Mouse (Mus musculus): Measurements from ENCODE around the gene Serpina3c.
A peak's percentile ranks its signal among the peaks of the same experiment; 100 is the strongest.

Gene Serpina3c

DNA sequence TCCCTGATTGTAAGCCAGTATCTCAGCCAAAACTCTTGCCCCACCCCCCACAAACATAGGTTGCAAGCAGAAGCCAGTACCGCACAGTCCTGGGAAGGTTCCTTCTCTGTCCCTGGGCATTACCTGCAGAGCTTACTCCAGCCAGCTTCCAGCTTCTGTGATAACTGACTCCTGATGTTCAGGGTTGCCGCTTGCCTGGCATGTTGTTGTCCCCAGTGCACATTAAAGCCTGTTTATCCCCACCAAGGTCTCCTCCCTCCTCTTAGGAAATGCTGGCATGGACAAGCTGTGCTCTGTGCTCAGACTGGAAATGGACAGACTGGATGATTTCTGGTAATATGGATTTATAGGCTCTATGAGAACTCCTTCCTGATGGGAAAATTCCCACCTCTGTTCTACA, at the start of gene Serpina3c:
Gene Serpina3c, minus strand, starts transcription at position 215 of the 400 bp plus-strand sequence.
- no peak for DNase-seq (ENCODE audit: low spot score in 2 of 2)

DNA sequence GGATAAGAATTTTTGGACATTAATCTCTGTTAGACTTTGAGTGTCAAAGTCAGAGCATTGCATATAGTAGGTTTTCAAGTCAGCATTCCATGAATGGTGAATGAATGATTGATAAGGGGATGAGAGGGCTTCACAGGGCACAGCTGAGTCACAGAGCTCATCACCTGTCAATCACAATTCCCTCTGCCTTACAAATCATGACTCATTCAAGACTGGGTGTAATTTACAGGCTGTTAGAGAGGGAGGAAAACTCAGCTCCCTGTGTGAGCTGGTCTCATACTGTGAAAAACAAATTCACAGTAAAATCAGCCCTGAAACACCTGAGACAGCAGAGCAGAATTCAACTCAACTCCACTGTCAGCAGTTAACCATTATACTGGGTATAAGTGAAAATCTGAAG, 37.2 kb upstream of the Serpina3c start:
- no peak for DNase-seq (ENCODE audit: low spot score in 2 of 2)

DNA sequence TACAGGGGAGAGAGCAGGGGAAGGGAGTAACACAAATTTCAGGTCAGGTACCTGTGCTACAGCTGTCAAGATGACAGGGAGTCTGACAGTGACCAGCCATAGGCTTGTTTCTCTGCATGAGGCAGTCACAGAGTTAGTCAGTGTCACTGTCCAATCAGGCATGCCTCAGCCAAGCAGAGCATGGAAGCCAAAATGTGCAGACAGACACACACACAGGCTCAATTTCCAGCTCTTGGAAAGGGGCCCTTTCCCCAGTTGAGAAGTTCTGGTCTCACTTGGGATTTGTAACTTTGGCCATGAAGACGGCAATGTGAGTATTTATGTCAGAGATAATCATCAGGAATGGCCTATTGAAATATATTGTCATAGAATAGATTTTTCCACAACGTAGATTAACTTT, 35.6 kb upstream of the Serpina3c start:
- DNase-seq (ENCODE audit: low spot score in 2 of 2), result no peak

DNA sequence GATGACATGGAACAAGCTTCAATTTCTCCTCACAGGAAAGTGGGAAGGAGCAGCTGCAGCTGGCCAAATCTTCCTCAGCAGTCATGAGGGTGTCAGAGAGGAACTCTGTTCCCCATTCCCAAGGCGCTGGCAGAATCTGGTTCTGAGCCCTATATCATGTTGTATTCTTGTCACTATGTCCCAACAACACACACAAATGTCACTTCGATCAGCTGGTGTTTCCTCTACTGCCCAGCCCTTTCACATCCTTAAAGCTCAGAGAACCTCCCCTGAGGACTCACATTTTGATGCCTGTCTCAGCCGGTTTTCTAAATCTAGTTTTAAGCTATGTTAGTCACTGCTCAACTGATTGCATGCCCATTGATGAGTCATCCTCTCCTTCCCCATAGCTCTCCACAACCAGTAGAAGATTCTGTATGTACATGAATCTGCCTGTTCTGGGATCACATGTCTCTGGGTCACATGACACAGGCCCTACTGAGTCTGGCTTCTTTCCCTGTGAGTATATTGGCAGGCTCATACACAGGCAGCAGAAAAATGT, 32.4 kb upstream of the Serpina3c start:
- peak in 1 of 2 experiments; percentile 5 for DNase-seq (ENCODE audit: low spot score in 2 of 2)

DNA sequence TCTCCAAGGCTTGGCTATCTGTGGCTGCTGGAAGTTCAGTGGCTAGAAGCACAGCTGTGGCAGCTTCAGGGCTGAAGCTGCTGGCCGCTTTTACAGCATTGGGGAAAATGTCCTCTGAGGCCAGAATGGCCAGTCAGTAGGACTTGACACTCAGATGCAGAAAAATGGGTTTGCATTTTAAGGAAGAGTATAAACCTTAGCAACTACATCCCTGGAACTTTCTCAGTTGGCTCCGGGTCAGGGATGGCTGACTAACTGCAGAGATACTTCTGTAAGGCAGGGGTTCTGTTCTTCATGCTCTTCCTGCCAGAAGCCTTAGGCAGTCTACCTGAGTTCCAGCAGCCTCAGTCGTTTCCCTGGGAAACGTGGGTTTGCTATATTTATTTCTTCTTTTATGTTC, 31.4 kb upstream of the Serpina3c start:
- no peak for DNase-seq (ENCODE audit: low spot score in 2 of 2)

DNA sequence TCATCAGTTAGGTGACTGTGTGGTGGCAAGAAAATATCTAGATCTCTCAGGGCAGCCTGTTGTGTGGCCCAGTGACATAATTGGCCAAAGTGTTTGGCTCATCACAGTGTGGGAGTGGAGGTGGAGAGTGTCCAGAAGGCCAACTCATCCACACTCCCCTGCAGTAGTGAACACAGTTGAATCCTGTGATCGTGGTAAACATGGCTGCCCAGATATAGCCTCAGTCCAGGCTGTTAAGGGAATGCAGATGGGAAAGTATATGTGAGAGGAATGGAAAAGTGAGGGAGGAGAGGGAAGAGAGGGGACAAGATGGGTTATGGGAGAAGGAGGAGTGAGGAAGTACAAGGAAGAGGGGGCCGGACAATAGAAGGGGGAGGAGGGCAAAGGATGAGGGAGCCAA, 25.3 kb upstream of the Serpina3c start:
- DNase-seq (ENCODE audit: low spot score in 2 of 2), result no peak

DNA sequence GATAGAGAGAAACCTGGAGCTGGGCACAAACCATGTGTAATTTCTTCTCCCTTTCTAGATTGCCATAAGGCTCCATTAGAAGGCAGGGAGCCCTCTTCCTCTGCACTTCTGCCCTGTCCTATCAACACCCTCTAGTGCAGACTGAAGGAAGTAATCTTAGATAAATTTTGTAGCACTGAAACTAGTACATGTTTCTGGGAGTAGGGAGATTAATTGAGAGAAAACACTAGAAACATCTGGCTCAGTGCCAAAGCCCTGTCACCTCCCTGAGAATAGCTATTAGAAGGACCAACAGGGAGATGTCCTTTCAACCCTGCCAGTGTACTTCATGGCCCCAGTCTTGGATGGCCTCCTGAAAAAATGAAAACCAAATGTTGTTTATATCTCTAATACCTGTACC, 24.9 kb upstream of the Serpina3c start:
- no peak for DNase-seq (ENCODE audit: low spot score in 2 of 2)

DNA sequence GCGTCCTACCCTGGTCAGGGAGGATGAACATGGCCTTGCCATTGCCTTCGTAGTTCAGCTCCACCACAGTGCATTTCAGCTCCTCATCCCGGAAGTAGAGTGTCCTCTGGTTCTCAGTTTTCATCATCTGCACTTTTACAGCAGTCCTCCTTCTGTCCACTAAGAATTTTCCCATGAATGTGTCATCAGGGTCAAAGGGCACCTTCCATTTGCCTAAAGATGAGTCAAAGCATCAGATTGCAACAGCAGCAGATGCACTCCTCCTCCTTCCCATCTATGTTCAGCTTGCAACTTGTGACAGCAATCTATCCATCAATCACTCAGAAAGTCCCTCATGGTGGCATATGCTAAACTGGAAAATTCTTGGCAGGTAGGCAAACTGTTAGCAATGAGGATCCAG, 22.0 kb upstream of the Serpina3c start:
- DNase-seq (ENCODE audit: low spot score in 2 of 2), result no peak

DNA sequence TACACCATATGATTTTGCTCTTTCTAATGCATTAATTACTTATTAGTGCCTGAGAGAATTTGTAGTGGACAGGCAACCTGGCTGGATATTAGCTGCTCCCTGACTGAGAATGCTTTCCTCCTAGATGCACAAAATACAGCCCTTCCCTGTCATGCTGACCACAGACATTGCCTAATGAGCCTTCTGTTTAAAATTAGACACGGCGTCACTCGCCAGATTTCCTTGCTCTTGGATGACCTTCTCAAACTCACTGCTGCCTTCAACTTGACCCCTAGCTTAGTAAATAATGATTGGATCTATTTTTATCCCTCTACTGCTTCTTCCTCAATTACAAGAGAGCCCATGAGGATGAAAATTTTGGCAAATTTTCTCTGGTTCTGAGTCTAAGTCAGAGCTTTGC, 21.1 kb upstream of the Serpina3c start:
- no peak for DNase-seq (ENCODE audit: low spot score in 2 of 2)

DNA sequence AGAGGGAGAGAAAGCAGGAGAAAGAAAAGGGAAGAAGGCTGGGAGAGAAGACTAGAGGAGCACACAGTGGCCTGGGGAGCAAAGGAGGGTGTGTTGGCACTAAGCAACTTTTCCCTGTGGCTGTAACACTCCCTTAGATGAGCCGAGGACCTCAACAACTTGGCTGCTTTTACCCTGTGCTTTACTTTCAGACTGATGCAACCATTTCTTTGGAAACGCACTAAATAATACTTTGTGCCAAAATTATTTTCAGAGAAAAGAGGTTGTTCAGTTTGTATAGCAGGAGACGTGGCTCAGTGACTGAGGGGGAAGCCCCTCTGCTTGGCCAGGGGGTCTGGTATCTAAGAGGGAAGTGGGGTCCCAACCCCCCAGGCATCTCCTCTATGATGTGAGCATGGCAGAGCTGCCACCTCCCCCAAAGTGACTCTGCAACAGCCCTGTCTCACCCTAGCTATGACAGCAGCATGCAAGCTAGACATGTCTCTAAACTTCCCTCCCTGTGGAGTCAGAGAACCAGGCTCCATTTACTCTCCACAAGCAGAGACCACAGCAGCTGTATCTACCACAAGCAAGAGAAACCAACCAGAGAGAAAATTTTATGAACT, 527 bp downstream of the Serpina3c start:
- DNase-seq (ENCODE audit: low spot score in 2 of 2), result no peak

DNA sequence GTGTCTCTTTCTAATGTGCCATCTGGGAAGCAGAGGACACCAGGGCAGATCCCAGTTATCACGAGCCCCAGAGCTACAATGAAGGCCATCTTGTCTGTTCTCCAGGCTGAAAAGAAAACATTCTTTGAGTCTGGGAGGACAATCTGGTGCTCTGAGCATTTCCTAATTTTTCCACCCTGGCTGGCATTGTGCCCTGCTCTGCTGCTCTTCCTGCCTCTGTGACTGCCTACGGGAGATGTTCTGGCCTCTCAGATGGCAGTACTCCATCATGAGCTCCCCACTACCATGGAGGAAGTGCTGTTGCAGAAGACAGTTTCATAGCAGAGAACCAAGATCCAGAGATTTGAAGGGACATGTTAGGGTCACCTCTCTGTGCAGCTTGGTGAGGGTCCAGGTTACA, 1.7 kb downstream of the Serpina3c start:
- DNase-seq (ENCODE audit: low spot score in 2 of 2), result no peak

DNA sequence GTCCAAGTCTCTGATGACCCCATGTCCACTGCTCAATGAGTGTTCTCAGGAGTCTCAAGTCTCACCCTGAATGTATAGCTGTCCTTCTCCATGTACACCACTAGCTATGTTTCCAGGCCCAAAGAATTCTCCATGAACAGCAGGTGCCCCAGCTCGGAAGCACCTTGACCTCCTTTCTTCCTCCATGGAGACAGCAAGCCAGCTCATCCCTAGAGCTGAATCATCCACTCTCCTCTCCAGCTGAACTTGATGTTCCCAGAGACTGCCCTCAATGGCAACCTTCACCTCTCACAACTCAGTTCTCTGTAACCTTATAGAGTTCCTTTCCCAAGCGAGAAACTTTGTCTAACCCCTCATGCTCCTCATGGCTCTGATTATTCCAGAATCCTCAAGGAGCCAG, 8.1 kb downstream of the Serpina3c start:
- no peak for DNase-seq (ENCODE audit: low spot score in 2 of 2)

DNA sequence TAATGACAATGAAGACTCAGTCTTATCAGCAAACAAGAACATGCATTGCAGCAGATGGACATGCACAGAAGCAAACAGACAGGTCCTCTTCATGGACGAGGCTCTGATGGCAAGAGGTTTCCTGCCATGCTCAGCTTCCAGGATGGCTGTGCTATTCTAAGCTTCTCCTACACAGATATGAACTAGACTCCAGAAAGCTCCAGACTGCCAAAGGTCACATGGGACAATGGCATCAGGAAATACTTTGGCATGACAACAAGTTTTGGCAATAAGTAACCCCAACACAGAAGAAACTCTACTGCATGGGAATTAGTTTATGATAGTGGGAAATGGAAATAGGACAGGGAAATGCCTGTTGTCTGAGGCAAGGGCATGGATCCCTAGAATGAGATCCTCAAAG, 10.4 kb downstream of the Serpina3c start:
- DNase-seq (ENCODE audit: low spot score in 2 of 2), result no peak

DNA sequence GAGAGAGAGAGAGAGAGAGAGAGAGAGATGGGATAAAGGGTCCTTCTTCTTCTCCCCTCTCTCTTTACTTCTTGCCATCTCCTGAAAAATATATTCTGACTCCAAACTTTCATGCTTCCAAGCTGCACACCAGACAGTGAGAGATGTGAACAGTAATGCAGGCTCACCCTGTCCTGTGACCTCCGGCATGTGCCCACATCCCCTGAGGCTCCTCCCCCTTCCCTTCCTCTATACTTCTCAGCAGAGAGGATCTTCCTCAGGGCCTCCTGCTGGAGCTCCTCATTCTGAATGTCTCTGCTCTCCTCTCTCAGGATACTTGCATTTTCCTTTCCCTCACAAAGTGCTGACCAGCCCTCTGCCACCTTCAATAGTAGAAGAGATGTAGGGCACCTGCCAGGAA, 11.2 kb downstream of the Serpina3c start:
- no peak for DNase-seq (ENCODE audit: low spot score in 2 of 2)

DNA sequence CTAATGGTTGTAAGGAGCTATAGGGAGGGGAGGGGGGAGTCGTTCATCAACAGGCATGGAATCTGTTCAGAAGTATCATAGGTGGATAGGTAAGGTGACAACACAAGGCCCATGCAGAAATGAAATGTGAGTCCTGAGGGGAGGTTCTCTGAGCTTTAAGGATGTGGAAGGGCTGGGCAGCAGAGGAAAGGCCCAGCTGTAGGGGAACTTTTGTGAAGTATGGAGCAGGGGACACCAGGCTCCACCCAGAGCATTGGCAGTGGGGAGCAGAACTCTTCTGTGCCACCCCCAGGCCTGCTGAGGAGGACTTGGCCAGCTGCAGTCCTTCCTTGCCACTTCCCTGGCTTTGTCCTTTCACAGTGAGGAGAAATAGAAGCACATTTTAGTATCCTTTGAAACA, 12.2 kb downstream of the Serpina3c start:
- DNase-seq (ENCODE audit: low spot score in 2 of 2), result no peak

DNA sequence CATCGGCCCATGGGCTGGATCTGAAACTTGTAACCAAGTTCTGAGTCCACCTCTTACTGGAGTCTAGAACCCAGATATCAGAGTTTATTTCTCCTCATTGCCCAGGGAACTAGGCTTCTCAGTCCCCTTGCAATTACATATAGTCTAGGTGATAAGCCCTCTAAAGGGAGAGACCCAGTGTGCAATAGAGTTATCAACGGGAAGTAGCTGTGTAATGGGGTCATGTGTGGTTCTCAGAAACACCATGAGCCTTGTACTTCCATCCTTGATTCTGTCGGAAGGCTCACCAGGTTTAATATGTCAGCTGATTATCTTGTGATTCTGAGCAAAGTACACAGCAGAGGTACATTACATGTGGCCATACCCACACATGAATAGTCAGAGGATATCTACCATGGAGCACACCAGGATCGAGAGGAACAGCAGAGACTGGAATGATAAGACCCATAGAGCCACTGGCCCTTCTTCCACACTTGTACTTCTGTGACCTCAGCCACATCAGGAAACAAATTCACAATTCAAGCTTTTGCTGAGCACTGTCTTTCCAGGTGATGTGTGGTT, 13.0 kb downstream of the Serpina3c start:
- no peak for DNase-seq (ENCODE audit: low spot score in 2 of 2)

DNA sequence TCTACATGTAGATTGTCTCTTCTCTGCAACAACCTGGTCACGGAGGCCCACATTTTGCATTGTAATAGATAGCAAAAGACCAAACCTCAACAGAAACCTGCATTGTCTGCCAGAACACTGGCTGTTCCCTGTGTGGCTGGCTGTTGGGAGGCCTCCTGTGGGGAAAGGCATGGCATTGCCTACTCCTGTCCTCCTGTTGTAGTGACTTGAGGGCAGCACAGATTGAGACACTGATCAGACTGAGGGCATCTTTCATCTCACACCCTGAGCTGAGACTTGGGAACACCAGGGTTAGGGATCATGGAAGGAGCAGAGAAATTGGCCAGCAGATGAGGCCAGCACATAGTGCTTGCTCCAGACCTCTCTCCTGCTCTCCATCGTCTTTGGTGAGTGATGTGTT, 15.5 kb downstream of the Serpina3c start:
- DNase-seq (ENCODE audit: low spot score in 2 of 2), result no peak

DNA sequence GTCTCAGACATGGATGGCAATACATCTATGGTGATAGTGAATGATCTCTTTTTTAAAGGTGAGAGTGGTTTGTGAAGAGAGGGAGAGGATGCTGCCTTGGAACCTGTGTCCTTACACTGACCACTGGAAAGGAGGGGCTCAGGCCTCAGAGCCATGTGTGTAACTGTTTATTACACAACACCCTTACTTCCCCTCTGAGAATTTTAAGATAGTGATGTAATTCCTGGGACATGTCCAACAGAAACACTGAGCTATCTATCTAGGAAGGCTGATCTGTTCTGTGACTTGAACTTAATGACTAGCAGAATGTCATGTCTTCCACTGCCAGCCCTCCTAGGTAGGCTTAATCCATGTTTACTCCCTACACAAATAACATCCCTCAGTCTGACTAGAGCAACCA, 22.6 kb downstream of the Serpina3c start:
- no peak for DNase-seq (ENCODE audit: low spot score in 2 of 2)

DNA sequence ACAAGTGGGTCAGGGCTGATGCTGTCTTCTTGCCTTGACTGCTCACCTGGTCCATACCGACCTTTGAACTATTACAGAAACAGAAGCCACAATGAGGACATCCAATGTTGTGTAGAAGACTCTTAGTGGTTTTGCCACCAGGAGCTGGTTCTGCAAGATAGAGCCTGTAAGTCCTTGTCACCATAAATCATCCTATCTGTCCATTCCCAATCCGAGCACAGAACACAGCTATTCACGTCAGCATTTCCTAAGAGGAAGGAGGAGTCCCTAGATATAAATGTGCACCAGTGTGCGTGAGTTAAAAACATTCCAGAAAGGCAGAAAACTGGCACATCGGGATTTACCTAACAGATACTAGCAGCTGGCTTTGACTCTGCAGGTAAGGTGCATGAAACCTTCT, 26.0 kb downstream of the Serpina3c start, which contains the start of gene Serpina3b:
Gene Serpina3b, plus strand, starts transcription at position 301 of the 400 bp plus-strand sequence.
- DNase-seq (ENCODE audit: low spot score in 2 of 2), result no peak

DNA sequence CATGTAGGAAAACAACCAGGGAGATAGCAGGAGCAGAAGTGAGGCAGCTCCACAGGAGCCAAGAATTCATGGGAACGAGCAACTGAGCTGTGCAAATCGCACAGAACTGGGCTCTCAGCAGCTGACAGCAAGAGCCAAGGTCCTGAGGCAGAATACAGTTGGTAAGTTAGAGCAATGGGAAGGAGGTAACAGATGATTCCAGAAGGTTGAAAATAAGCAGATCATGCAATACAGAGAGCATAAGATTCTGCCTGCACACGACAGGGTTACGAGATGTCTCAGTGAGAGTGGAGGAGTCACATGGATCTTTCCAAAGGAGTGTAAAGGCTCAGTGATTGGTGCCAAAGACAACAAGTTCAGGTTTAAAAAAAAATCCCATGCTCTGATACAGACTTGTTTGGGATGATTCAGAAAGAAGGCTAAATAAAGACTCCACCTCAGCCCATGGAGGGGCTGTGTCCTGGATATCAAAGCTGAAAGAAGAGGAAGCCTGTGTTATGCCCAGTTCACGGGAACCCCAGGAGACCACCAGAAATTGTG, 28.6 kb downstream of the Serpina3c start:
- DNase-seq (ENCODE audit: low spot score in 2 of 2), result no peak

DNA sequence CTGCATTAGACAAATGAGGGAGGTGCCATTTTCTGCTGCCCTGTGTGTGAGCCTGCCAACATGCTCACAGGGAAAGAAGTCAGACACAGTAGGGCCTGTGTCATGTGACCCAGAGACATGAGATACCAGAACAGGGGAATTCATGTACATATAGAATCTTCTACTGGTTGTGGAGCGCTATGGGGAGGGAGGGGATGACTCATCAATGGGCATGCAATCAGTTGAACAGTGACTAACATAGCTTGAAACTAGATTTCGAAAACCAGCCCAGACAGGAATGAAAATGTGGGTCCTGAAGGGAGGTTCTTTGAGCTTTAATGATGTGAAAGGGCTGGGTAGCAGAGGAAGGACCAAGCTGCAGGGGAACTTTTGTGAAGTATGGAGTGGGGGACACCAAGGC, 29.7 kb downstream of the Serpina3c start:
- DNase-seq (ENCODE audit: low spot score in 2 of 2), result no peak

DNA sequence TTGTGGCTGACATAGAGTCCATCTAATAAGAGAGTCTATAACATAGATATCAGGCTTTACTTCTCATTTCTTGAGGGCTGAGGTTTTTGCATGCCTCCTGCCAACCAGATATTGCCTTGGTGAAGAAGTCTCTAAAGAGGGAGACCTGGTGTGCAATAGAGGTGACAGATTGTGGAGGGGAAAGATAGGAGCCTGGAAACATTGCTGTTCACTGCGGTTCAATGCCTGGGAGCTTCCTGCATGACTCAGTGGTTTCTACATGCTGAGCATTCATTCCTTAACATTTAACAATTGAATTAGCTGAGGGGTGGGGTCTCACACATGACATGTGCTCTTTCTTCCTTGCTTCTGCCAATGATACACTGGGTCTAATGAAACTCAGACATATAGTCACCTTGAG, 30.6 kb downstream of the Serpina3c start:
- no peak for DNase-seq (ENCODE audit: low spot score in 2 of 2)

DNA sequence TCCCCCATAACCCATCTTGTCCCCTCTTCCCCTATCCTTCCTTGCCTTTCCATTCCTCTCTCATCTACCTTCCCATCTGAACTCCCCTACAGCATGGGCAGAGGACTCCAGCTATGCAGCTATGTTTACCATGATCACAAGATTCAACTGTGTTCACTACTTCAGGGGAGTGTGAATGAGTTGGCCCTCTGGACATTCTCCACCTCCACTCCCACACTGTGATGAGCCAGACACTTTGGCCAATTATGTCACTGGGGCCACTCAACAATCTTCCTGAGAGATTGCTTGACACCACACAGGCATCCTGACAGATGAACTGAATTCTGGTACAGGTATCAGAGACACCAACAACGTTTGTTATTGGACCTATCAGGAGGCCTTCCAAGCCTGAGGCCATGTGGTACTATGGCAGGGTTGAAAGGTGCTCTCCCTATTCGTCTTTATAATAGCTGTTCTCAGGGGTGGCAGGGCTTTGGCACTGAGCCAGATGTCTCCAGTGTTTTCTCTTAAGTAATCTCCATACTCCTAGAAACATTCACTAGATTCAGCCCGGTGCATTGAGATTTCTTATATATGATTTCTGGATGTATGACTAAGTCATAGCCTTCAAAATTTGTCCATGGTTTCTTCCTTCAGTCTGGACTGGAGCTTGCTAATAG, 38.6 kb downstream of the Serpina3c start:
- no peak for DNase-seq (ENCODE audit: low spot score in 2 of 2)
